Mouse (Mus musculus): ENCODE measurements at regions not wholly inside any gene's neighbourhood (a gene's known extent, or its start where the extent isn't known, plus 50 kb on each side); places are given as distances from the start of the nearest gene placed in this dataset.

GRCm38 (mm10) chr2:148558365-148558764, 114.0 kb upstream of the Nxt1 start:
- no peak for TF ChIP-seq MYOG (IDR thresholded peaks at IDR 0.05; ENCODE audit: control insufficient read depth in 1 of 3, insufficient read depth in 1 of 3, insufficient read length in 2 of 3, low read depth in 2 of 3)
- no peak for TF ChIP-seq CEBPB (IDR thresholded peaks at IDR 0.05; ENCODE audit: insufficient read depth, poor library complexity, severe bottlenecking)
- no peak for TF ChIP-seq POLR2A (IDR thresholded peaks at IDR 0.05; ENCODE audit: insufficient read length, low read depth)
- TF ChIP-seq USF1 (IDR thresholded peaks at IDR 0.05; ENCODE audit: low read depth): no peak
- TF ChIP-seq TCF12 (IDR thresholded peaks at IDR 0.05; ENCODE audit: insufficient read depth, poor library complexity, severe bottlenecking): no peak
- TF ChIP-seq MAX (IDR thresholded peaks at IDR 0.05; ENCODE audit: low read depth): no peak
- TF ChIP-seq POLR2AphosphoS2 (IDR thresholded peaks at IDR 0.05; ENCODE audit: insufficient read length, low read depth): no peak
- no peak for TF ChIP-seq E2F4 (IDR thresholded peaks at IDR 0.05; ENCODE audit: insufficient read depth)
- TF ChIP-seq TCF3 (IDR thresholded peaks at IDR 0.05; ENCODE audit: insufficient read length, low read depth): no peak
- no peak for TF ChIP-seq REST (IDR thresholded peaks at IDR 0.05; ENCODE audit: insufficient read depth, insufficient read length)

Data from myocyte (in vitro differentiated cells).